Mouse (Mus musculus): ENCODE measurements around the gene Tomm22.

Tomm22 gene

DNA sequence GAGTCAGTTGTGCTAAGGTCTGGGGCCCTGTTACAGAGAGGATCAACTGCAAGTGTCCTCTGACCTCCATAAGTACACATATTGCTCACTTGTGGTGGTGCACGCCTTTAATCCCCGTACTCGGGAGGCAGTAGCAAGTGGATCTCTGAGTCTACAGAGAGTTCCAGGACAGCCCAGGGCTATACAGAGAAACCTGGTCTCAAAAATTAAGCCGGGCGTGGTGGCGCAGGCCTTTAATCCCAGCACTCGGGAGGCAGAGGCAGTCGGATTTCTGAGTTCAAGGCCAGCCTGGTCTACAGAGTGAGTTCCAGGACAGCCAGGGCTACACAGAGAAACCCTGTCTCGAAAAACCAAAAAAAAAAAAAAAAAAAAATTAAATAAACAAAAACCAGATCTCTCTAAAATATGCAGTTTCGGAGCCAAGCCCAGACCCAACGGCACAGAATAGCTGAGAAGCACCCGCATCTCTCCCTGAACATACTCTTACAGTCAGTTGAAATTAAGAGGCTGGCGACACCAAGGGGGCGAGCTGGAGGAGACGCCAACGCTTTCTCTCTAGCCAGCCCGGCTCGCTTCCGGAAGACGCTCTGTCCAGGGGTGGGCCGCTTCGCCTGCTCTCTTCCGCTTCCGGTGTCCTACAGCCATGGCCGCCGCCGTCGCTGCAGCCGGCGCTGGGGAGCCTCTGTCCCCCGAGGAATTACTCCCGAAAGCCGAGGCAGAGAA, at the start of gene Tomm22:
Gene Tomm22, plus strand, starts transcription at position 613 of the 723 bp plus-strand sequence.
- DNase-seq: peak; percentile 93

DNA sequence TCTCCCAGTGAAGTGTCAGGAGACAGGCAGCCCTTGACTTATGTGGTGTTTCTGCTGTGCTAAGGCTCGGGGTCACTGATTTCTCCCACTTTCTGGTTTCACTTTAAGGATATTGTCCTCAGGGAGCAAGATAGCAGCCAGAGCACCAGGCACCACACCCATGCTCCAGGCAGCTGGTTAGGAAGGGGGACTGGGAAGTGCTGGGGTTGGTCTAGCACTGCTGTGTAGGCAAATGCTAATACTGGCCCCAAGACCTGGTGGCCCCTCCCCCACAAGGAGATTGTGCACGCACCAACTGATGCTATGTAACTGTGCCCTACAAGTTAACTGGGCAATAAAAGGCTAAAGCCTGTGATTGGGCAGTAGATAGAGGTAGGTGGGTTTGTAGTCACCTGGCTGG, 40.2 kb upstream of the Tomm22 start:
- DNase-seq: no peak

DNA sequence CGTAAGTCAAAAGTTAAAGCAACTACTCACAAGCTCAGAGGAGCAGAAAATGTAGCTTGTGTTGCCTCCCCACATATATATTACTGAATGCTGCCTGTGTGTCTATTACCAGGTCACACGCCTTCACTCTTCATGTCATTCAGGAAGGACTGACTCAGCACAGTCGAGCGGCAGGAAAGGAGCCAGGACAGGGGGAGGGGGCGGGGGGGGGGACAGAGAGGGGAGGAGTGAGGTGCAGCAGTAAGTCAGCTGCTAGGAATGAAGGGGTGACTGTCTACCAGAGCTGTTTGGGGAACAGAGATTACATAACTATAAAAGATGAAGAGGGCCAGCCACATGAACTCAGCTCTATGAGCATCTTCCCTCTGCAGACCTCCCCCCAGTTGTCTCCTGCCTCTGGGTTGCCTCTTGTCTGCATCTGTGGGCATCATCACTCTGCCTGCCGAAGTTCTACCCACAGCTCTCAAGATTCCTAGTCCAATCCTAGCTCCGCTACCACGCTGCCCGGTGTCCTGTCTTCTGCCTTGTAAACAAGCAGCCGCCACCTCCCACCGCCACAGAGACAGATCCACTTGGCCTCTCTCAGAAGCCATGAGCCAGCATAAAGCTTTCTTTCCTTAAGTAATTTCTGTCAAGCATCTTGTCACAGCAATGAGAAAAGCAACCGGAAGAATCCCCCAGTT, 29.4 kb upstream of the Tomm22 start:
- DNase-seq: no peak

DNA sequence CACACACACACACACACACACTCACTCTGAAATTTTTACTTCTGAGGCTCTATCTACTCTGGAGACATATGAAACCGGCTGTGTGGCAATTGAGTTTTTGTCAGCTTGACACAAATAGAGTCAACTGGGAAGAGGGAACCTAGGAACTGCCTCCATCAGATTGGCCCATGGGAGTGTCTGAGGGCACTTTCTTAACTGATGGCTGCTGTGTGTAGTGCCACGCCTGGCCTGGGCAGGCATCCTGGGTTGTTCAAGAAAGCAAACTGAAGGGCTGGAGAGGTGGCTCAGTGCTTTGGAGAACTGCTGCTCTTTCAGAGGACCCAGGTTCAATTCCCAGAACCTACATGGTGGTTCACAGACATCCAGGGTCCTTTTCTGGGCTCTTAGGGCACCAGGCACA, 25.2 kb upstream of the Tomm22 start:
- DNase-seq: no peak

DNA sequence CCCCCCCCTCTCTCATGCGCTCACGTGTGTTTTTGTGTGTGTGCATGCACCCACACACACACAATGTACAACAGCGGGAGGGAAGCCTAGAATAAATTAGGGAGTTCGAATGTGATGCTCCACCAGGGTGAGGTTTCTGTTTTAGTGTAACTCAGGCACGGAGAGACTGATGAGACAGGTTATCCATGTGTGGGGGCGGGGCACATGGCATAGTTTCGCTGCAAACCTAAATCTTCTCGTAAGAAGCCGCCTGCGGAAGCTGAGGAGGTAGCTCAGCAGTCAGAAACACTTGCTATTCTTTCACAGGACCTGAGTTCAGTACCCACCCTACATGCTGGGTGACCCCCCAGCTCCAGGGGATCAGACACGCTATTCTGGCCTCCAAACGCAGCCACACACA, 22.5 kb upstream of the Tomm22 start:
- no peak for DNase-seq

DNA sequence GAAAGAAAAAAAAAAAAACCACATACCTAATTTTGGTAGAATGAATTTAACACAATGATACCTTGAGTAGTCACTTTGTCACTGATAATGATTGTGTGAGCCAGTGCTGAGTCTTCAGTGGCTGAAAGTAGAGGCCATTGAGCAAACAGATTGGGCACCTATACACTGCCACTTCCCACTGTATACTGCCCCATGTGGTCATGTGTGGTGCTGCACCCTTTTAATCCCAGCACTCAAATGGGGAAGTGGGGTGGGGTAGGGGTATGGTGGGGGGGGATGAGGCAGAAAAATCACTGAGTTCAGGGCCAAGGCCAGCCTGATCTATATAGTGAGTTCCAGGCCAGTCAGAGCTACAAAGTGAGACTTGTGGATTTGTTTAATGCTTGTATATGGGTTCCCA, 20.1 kb upstream of the Tomm22 start:
- DNase-seq: peak; percentile 12 to 73

DNA sequence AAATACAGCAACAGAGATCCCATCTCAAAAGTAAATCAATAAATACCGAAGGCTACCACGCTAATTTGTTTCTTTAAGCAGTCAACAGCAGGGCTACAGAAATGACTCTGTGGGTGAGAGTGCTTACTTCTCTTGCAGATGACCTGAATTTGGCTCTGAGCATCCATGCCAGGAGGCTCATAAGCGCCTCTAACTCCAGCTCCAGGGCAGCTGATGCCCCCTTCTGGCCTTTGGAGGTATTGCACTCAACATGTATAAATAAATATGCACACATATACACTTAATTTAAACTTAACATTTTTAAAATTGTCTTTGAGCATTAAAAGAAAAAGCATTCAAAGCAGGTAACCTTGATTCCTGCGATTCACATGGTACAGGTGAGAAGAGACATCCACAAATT, 19.2 kb upstream of the Tomm22 start:
- peak in 1 of 2 experiments; percentile 34 for DNase-seq

DNA sequence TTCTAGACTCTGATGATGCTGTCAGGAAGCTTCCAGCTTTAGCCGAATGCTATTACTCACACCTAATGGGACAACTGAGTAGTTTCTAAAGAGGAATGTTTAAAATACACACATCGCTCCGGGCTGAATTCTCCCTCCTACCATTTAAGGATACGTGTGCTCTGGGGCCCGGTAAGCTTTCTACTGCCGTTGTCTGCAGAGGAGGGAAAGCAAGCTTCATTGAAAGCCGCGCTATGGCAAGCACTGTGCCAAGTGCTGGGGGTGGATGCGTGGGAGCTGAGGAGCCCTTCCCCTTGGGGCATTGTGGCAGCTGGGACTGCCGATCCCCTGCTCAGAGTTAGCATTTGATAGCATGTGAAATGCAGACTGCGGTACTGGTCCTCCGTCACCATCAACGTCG, 14.2 kb upstream of the Tomm22 start:
- DNase-seq: no peak

DNA sequence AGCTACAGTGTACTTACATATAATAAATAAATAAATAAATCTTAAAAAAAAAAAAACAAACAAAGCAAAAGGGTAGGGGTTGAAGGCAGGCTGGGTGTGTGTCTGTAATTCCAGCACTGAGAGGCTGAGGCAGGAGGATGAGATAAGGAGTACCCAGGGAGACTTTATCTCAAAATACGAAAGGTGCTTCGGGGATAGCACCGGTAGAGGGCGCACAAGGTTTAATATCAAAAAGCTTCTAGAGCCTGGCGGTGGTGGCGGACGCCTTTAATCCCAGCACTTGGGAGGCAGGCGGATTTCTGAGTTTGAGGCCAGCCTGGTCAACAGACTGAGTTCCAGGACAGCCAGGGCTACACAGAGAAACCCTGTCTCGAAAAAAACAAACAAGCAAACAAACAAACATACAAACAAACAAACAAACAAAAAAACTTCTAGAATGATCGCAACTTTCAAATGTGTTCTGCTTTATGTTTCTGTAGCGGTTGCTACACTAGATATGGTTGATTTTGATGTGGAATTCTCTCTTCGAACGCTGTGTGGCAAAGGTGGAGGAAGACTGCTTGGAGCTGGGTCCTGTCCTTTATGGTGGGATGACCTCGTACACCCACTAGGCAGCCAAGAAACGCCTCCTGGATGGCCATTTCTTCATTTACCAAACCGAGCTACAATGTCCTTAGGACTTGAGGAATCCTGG, 12.7 kb upstream of the Tomm22 start:
- peak; percentile 89 to 95 for DNase-seq

DNA sequence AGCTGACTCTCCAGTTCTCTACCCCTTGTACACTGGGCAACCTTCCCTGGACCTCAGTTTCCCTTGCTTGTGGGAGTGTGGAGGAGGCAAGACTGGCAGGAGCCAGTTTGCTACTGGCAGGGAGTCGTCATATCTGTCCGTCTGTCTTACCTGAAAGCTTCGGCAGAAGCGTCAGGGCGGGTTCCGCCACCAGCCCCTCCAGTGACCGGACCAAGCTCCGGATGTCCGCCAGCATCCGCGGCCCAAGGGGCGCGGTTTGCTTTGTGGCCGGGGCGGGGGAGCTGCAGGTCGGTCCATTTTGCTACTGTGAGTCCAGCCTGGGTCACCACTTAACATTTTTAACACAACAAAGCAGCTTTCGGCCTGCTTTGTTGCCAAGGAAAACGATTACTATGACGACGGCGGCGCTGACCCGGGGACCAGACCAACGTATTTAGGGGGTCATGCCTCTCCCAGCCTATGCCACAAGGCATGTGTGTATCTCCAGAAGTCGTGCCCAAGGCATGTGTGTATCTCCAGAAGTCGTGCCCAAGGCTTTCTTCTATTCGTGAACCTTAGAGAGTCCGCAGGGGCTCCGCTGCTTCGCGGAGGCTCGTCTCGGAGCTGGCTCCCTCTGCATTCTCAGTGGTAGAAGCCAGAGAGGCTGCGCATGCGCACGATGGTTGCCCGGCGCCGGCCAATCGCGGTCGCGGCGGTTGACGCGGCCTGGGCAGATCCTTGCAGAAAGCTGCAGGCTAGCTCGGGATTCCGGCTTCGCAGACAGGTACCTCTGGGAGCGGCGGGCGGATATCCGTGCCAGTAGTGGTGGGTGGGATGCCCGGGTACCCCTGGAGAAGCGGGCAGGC, 11.9 kb upstream of the Tomm22 start, which contains the start of the genes Fam227a and Cby1:
Gene Fam227a, minus strand, starts transcription at position 426 of the 845 bp plus-strand sequence.
Gene Cby1, plus strand, starts transcription at position 669 of the 845 bp plus-strand sequence.
- DNase-seq: peak; percentile 96 to 97

DNA sequence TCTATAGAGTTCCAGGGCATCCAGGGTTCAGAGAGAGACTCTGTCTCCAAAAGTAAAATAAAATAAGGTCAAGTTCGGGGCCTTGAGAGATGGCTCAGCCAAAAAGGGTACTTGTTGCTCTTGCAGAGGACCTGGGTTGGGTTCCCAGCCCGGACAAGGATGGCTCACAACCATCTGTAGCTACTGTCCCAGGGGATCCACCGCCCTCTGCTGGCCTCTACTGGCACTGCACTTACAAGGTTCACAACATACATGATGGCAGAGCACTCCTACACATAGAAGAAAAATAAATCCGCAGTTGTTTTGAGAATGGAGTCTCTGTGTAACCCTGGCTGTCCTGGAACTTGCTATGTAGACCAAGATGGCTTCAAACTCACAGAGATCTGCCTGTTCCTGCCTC, 8.8 kb upstream of the Tomm22 start:
- DNase-seq: peak; percentile 31 to 70

DNA sequence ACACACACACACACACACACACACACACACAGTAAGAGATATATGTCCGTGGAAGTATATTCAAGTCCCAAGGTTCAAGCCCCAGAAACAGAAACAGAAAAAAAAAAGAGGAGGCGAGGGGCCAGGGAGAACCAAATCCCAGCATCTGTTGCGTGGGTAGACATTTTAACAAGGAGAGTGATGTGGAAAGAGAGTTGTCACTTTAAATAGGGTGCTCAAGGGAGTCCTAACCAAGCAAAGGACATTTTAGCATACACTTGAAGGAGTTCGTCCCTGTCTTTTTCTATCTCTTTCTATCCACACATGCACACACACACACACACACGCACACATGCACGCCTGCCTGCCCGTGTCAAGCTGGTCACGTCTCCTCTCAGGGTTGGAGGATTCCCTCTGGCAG, 6.0 kb upstream of the Tomm22 start:
- DNase-seq: no peak

DNA sequence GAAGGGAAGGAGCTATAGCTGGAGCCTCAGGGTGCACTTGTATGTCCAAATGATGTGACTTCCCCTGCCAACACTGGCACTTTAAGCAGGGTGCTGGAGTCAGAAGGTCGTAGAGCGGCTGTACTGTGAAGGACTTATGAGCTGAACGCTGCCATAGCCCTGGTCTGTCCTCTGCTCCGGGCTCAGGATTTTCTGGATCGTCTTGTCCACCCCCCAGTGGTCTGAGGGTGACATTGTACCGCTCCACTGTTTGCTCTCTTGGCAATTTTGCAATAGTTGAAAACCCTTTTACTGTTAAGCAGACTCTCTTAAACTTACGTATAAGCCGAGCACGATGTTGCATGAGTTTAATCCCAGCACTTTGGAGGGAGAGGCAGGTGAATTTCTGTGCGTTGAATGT, 1.5 kb upstream of the Tomm22 start:
- DNase-seq: peak in 1 of 2 experiments; percentile 34

DNA sequence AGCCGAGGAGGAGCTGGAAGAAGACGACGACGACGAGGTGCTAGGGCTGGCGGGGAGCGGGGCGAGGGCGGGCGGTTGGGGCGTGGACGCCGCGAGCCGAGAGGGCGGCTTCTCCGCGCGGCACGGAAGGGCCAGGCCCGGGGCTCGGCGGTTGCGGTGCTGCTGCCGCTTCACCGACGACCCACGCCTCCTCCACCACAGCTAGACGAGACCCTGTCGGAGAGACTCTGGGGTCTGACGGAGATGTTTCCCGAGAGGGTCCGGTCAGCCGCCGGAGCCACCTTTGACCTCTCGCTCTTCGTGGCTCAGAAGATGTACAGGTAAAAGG, 275 bp downstream of the Tomm22 start:
- DNase-seq: no peak

DNA sequence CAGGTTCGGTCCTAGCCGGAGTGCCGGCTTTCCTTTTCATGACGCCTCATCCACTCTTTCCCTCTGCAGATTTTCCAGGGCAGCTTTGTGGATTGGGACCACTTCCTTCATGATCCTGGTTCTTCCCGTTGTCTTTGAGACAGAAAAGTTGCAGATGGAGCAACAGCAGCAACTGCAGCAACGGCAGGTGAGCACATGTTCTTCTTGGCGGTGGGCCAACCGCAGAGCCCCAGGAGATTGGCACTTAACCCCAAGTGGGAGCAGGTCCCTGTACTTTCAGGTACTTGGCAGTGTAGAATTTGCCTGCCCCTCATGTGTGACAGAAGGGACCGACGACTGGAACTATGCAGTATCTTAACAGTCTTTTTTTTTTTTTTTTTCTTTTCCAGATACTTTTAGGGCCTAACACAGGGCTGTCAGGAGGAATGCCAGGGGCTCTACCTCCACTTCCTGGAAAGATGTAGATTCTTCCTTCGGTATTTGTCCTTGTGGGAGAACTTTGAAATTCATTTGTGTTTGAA, 1.2 kb downstream of the Tomm22 start:
- DNase-seq: peak in 1 of 2 experiments; percentile 51

DNA sequence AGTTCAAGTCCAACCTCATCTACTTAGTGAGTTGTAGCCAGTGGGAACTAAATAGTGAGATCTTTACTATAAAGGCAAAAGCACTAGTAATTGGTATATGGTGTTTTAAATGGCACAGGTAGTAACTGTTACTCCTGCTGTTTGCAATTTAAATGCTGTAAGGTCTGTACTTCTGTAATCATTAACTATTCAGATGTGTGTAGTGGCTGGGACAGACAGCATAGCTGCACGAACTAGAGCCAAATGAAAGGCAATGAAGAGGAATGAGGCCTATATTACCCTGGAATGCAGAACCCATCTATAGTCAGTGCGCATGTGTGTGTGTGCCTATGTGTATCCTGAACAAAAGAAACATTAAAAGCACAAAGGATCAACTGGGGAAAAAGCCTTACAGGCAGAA, 7.3 kb downstream of the Tomm22 start:
- peak in 1 of 2 experiments; percentile 38 for DNase-seq

DNA sequence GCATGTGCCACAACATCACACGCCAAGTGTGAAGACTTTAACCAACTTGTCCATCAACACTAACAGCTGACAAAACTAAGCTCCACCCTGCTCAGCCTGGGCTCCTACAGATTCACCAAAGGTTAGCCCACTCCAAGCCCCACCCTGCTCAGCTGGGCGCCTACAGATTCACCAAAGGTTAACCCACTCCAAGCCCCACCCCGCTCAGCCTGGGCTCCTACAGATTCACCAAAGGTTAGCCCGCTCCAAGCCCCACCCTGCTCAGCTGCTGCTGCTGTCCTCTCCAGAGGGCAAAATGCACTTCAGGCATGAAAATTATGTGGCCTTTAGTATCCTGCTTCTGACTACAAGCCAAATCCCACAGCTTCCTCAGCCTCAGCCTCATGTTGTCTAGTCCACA, 11.3 kb downstream of the Tomm22 start:
- peak; percentile 51 to 55 for DNase-seq

DNA sequence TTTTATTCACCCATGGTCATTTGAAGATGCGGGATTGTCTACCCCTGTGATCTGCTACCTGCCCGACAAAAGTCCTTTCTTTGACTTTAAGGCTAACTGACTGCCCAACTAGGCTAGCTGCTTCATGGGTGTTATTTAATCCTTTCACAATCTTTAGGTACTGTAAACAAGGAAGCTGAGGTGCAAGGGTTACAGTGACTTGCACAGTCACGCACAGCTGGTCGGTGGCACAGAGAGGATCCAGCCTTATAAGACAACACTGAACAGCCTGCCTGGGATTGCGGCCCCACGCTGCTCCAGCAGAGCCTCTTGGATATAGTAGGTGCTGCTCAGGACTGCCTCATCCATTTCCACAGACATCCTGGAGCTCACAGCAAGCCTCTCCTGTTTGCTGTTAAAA, 12.5 kb downstream of the Tomm22 start:
- DNase-seq: peak in 1 of 2 experiments; percentile 47

DNA sequence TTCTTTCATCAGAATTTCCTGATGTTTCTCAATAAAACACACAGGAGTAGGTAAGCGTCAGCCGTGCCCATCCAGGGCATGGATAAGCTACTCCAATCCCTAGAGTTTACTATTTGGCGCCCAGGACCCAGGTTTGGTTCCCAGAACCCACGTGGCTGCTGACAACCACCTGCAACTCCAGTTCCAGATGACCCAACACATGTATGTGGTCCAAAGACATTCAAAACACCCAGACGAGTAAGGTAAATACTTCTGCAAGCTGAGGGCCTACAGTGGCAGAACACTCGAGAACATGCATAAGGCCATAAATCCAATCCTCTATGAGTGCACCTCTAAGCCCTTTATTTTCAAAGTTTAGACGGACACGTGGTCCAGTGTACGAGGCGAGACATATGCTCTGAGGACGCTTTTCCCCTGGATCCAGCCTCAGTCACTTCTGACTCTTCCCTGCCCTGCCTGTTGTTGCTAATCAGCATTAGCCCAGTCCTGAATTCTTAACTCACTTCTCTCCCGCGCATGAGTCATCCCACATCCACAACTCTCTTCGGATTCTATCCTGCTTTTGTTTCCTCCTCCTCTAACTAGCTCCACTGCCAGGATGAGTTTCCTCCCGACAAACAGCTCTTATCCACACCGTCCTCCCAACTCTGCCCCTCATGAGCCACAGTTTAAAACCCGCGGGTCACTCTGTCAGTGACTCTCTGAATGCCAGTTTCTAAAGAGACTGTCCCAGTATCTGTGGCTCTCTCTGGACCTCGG, 13.2 kb downstream of the Tomm22 start:
- no peak for DNase-seq

DNA sequence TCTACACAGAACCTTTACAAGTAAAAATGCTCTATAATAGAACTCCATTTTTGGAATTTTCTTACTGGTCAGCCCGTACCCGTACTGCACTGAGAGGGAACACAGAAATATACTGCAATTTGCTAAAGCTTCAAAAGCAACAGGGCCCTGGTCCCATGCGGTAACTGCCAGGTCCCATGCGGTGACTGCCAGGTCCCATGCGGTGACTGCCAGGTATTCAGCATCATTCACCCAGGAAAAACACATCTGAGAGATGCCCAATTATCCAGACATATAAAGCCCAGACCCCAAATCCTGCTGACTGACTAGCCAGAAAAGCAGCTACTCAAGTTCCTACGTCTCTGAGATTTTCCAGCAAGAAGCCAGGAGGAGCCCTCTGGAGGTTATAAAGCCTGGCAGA, 14.0 kb downstream of the Tomm22 start:
- no peak for DNase-seq

DNA sequence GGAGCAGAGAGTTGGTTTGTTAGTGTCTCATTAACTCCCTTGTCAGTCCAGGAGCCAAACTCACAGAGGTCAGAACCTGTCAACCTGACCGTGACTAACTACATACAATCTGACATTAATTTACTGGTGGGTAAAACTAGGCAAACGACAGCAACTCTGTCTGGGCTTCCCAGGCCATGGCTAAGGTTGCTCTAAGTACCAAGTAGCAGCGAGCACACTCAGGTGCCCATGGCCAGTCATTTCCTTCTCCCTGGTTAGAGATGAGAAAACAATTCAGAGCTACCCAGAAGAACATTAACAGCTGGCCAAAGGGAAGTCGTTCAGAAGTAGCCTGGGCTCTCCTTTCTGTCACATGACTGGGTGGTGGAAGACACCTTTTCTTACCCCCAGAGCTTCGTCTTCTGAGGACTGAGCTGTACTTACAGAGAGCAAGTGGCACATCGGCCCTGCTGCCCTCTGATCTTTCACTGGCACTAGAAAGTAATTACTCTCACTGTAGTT, 14.5 kb downstream of the Tomm22 start:
- DNase-seq: peak; percentile 55 to 74

Measured in kidney, postnatal 36 days (tissue).